Mouse (Mus musculus) thymus, adult 2 months (tissue): ENCODE data around the gene Manea.

Experiments used
- CTCF ChIP-seq: fragments of 200-500 bp; IDR thresholded peaks from 2 replicates; pipeline ENCODE4 v1.5.1; 2012; ENCODE audit warnings: mild to moderate bottlenecking, control low read depth, low read length, moderate library complexity, borderline replicate concordance; ENCODE audit not compliant: control insufficient read depth, poor library complexity, insufficient read depth; ENCODE audit errors: extremely low read depth
- POLR2A ChIP-seq: fragments of 200-500 bp; IDR thresholded peaks from 2 replicates; pipeline ENCODE4 v1.6.1; 2012; ENCODE audit warnings: mild to moderate bottlenecking, low read length, control low read depth, moderate library complexity; ENCODE audit not compliant: control insufficient read depth, poor library complexity, insufficient read depth; ENCODE audit errors: extremely low read depth

- TF ChIP-seq CTCF: no peak
- TF ChIP-seq POLR2A: no peak
Observed at GRCm38 (mm10) chr4:26347239-26347638, 548 bp upstream of the Manea start.
